Mouse (Mus musculus) hindbrain, embryonic 16.5 days (tissue): ENCODE data around the gene Zfp804b. TPM values are rescaled to one million over a fixed set of nuclear protein-coding genes. Genes with fewer than 3 reads are reported as not detected.
"Not testable (repeated sequence)": the region's sequence is repeated elsewhere in the genome, so short reads cannot be mapped to it uniquely, and the experiment has no call there.

Experiments used
- ATAC-seq: fragments of 200-750 bp; cut with Nextera tagmentation; 2 replicates; pipeline ENCODE4 v1.8.0; 2017; ENCODE audit warnings: moderate TSS enrichment, moderate library complexity
- H3K27ac ChIP-seq: fragments of 300-500 bp; sonication (generic); 2 replicates; pipeline ENCODE4 v1.5.1; 2014; ENCODE audit warnings: low read depth, mild to moderate bottlenecking, control low read depth, low read length, moderate library complexity
- H3K27me3 ChIP-seq: fragments of 300-500 bp; sonication (generic); replicated peaks from 2 replicates; pipeline ENCODE4 v1.6.1; 2014; ENCODE audit warnings: low read length; ENCODE audit not compliant: control insufficient read depth, insufficient read depth
- H3K36me3 ChIP-seq: fragments of 300-500 bp; sonication (generic); 2 replicates; pipeline ENCODE4 v1.6.1; 2014; ENCODE audit warnings: mild to moderate bottlenecking, low read length, moderate library complexity, mixed read lengths; ENCODE audit not compliant: control insufficient read depth, insufficient read depth
- H3K4me1 ChIP-seq: fragments of 300-500 bp; sonication (generic); 2 replicates; pipeline ENCODE4 v1.6.1; 2014; ENCODE audit warnings: low read depth, low read length; ENCODE audit not compliant: control insufficient read depth, insufficient read depth
- H3K4me2 ChIP-seq: fragments of 300-500 bp; sonication (generic); 2 replicates; pipeline ENCODE4 v1.6.1; 2014; ENCODE audit warnings: mild to moderate bottlenecking, low read length, control low read depth, moderate library complexity
- H3K4me3 ChIP-seq: fragments of 300-500 bp; sonication (generic); 2 replicates; pipeline ENCODE4 v1.5.1; 2014; ENCODE audit warnings: mild to moderate bottlenecking, low read length, control low read depth, moderate library complexity
- H3K9ac ChIP-seq: fragments of 300-500 bp; sonication (generic); 2 replicates; pipeline ENCODE4 v1.6.1; 2014; ENCODE audit warnings: low read depth, mild to moderate bottlenecking, control low read depth, low read length, moderate library complexity
- H3K9me3 ChIP-seq: fragments of 300-500 bp; sonication (generic); 2 replicates; pipeline ENCODE4 v1.6.1; 2014; ENCODE audit warnings: mild to moderate bottlenecking, low read length, moderate library complexity; ENCODE audit not compliant: control insufficient read depth
- WGBS: fragments of 180-500 bp; shearing (Covaris S2); extraction: QIAGEN DNeasy Blood & Tissue Kit; methylation state at CpG from one replicate; pipeline ENCODE4 v1.1.7; 2014; 5-methylcytosine and 5-hydroxymethylcytosine counted together
- polyA plus RNA-seq: library from polyadenylated mRNA; unstranded; fragments of >200 nt; fragmentation: Nextera tagmentation; extraction: Ambion mirVana; gene quantifications from 2 replicates; pipeline ENCODE4 v1.2.1, GENCODE M21; 2015

Gene Zfp804b
- 3.1 and 3.6 TPM in 2 replicates for polyA plus RNA-seq

GRCm38 (mm10) chr5:7344145-7345010 lies at the start of gene Zfp804b:
Zfp804b (minus strand) TSS chr5:7344756.
- WGBS = 1% methylated on average over 50 of the region's 50 CpGs
- Histone ChIP-seq H3K4me1 (no peaks in the 10 kb centered on the region), H3K27me3 (no peaks in the 10 kb centered on the region), H3K4me3 (peak within 1 kb of the TSS; percentile 54), H3K9me3 (no peaks in the 10 kb centered on the region), H3K9ac (peak within 1 kb of the TSS; percentile 61), H3K27ac (peak within 1 kb of the TSS; percentile 60), H3K36me3 (no peaks in the 10 kb centered on the region), H3K4me2 (peak within 1 kb of the TSS; percentile 67)
- ATAC-seq = peak; percentile 95

GRCm38 (mm10) chr5:7364616-7365015 lies 20.1 kb upstream of the Zfp804b start:
- not testable (repeated sequence) for H3K27me3 ChIP-seq, H3K4me3 ChIP-seq, H3K4me1 ChIP-seq, ATAC-seq, H3K9ac ChIP-seq, H3K36me3 ChIP-seq, H3K9me3 ChIP-seq, H3K4me2 ChIP-seq, H3K27ac ChIP-seq
- WGBS = 100% methylated on average over 1 of the region's 1 CpGs

- H3K27me3 ChIP-seq = no peaks in the 10 kb centered on the region
Measured at GRCm38 (mm10) chr5:7345011-7345389, 444 bp upstream of the Zfp804b start.

GRCm38 (mm10) chr5:7325594-7325993 lies 19.0 kb downstream of the Zfp804b start:
- H3K4me3 ChIP-seq = no peak overlapping the region
- no peak overlapping the region for H3K9ac ChIP-seq
- 45% methylated on average over 4 of the region's 4 CpGs for WGBS
- no peak for ATAC-seq
- H3K27me3 ChIP-seq = no peaks in the 10 kb centered on the region
- no peaks in the 10 kb centered on the region for H3K36me3 ChIP-seq
- H3K4me2 ChIP-seq = no peak overlapping the region
- no peaks in the 10 kb centered on the region for H3K9me3 ChIP-seq
- H3K4me1 ChIP-seq = no peaks in the 10 kb centered on the region; the same call in 1 of the 2 replicates
- H3K27ac ChIP-seq = no peak overlapping the region

More at GRCm38 (mm10) chr5:7345011-7345389, 444 bp upstream of the Zfp804b start:
- H3K9me3 ChIP-seq = no peaks in the 10 kb centered on the region
- H3K4me3 ChIP-seq = peak overlapping the region; percentile 54
- ATAC-seq = peak; percentile 75
- H3K36me3 ChIP-seq = no peaks in the 10 kb centered on the region
- under 1% methylated on average over 11 of the region's 11 CpGs for WGBS
- H3K4me1 ChIP-seq = no peaks in the 10 kb centered on the region
- peak overlapping the region; percentile 60 for H3K27ac ChIP-seq
- H3K4me2 ChIP-seq = peak overlapping the region; percentile 67
- H3K9ac ChIP-seq = peak overlapping the region; percentile 61

GRCm38 (mm10) chr5:7303819-7304218 lies 40.7 kb downstream of the Zfp804b start, which contains the start of gene Tex47:
Tex47 (plus strand) TSS chr5:7304119.
- Histone ChIP-seq H3K9ac (no peak within 1 kb of the TSS), H3K36me3 (no peaks in the 10 kb centered on the region), H3K27me3 (no peaks in the 10 kb centered on the region), H3K27ac (no peak within 1 kb of the TSS), H3K4me2 (no peak within 1 kb of the TSS), H3K4me3 (no peak within 1 kb of the TSS), H3K9me3 (no peaks in the 10 kb centered on the region), H3K4me1 (no peaks in the 10 kb centered on the region)
- WGBS = 90% methylated on average over 1 of the region's 1 CpGs
- no peak for ATAC-seq

GRCm38 (mm10) chr5:7302969-7303368 lies 41.6 kb downstream of the Zfp804b start:
- Histone ChIP-seq H3K27me3 (no peaks in the 10 kb centered on the region), H3K4me3 (no peak overlapping the region), H3K4me1 (no peaks in the 10 kb centered on the region), H3K4me2 (no peak overlapping the region), H3K9me3 (no peaks in the 10 kb centered on the region), H3K9ac (no peak overlapping the region), H3K27ac (no peak overlapping the region), H3K36me3 (no peaks in the 10 kb centered on the region)
- 0 out of 2 replicates have a peak, but pooled peaks have one; percentile 37 for ATAC-seq
- WGBS = 52% methylated on average over 1 of the region's 1 CpGs

- Histone ChIP-seq H3K27me3 (no peaks in the 10 kb centered on the region), H3K9ac (no peak overlapping the region), H3K36me3 (no peaks in the 10 kb centered on the region), H3K27ac (no peak overlapping the region), H3K4me3 (no peak overlapping the region), H3K9me3 (no peaks in the 10 kb centered on the region), H3K4me2 (no peak overlapping the region), H3K4me1 (no peaks in the 10 kb centered on the region)
- no peak for ATAC-seq
- WGBS = 91% methylated on average over 1 of the region's 1 CpGs
Measured at GRCm38 (mm10) chr5:7284336-7284735, 60.2 kb downstream of the Zfp804b start.

GRCm38 (mm10) chr5:7276659-7277455 lies 67.7 kb downstream of the Zfp804b start:
- H3K4me3 ChIP-seq = no peak overlapping the region
- H3K4me1 ChIP-seq = no peaks in the 10 kb centered on the region
- H3K4me2 ChIP-seq = no peak overlapping the region
- H3K36me3 ChIP-seq = no peaks in the 10 kb centered on the region
- 92% methylated on average over 7 of the region's 7 CpGs for WGBS
- ATAC-seq = no peak
- no peaks in the 10 kb centered on the region for H3K27me3 ChIP-seq
- H3K27ac ChIP-seq = no peak overlapping the region
- no peak overlapping the region for H3K9ac ChIP-seq
- H3K9me3 ChIP-seq = no peaks in the 10 kb centered on the region

GRCm38 (mm10) chr5:7177589-7177988 lies 167.0 kb downstream of the Zfp804b start:
- 95% methylated on average over 9 of the region's 9 CpGs for WGBS
- Histone ChIP-seq H3K4me1 (no peaks in the 10 kb centered on the region), H3K9me3 (no peaks in the 10 kb centered on the region), H3K27ac (no peak overlapping the region), H3K27me3 (no peaks in the 10 kb centered on the region), H3K36me3 (no peaks in the 10 kb centered on the region), H3K4me3 (no peak overlapping the region), H3K9ac (no peak overlapping the region), H3K4me2 (no peak overlapping the region)
- no peak for ATAC-seq
